Mouse (Mus musculus) kidney, postnatal 14 days (tissue): ENCODE measurements at regions not wholly inside any gene's neighbourhood (a gene's known extent, or its start where the extent isn't known, plus 50 kb on each side); places are given as distances from the start of the nearest gene placed in this dataset.
"Not testable (repeated sequence)": the region's sequence is repeated elsewhere in the genome, so short reads cannot be mapped to it uniquely, and the experiment has no call there.

Experiments
- DNase-seq: peaks from one replicate; pipeline ENCODE4 v3.0.0; 2022; ENCODE audit warnings: mixed read lengths

DNA sequence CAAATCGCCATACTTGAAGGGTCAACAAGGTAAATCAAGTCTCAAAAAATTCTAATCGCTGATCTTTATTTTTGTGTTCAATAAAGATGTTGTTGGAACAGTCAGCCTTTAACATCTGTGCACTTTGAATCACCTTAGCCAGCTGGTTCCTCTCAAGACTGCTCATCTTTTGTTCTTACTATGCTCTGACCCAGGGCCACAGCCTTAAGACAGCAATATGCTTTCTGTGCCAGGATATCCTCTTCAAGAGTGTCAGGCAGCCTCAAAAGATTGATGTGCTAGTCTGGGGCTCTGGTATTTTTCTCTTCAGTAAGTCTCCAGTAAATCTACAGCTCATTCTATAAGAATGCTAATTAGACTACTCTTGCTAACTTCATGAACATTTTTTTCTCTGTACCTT is 199.9 kb downstream of the Dph6 start:
- DNase-seq = peak; percentile 20

DNA sequence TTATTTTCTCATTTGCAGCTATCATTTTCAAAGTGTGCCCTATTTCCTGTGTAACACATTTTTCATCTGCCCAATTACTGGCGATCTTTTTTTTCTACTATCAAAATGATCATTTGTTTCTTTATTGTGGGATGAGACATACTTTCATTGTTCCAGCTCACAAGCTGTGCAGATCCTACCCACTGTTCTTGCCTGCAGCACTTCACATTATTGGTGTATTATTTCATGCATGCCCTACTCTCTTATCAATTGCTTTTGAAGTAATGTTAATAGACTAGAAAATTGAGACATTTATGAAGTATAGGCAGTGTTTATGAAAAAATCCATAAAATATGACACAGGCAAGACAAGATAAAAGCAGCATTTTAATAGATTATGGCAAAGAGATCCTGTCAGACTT is 204.6 kb downstream of the Dph6 start:
- DNase-seq = no peak

DNA sequence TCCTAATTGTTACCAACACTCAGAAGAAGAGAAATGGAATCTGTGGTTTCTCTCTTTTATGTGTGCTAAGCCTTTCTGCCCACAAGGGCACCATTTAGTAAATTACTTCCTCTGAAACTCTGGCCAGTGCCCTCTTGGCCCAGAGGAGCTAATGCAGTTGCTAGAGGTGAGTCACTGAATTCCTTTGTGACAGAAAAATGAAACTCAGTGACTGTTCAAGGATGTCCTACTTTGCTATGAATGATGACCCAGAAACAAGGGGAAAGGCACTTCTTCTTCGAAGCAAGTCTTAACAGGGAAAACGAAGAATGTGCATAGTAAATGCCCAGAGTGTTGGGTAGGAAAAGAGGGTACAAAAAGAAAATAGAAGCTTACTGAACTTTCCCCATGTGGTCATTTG is 211.0 kb downstream of the Dph6 start:
- peak; percentile 19 for DNase-seq

DNA sequence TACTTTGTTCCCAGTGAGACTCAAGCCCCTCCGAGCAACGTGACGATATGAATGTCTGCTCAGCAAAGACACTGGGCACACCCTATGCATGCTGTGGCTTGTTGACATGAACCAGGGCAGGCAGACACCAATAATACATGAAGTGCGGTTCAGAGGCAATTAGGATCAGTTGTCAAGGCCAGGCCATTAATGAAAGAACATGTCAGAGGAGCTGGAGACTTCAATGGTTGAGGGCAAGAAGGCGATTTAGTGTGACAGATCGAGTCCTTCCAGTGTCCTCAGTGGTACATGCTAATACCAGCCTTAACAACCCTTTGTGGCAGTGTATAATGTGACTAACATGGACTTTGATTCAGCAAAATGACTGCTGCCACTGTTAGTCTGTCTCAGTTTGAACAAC is 213.8 kb downstream of the Dph6 start:
- DNase-seq = no peak

DNA sequence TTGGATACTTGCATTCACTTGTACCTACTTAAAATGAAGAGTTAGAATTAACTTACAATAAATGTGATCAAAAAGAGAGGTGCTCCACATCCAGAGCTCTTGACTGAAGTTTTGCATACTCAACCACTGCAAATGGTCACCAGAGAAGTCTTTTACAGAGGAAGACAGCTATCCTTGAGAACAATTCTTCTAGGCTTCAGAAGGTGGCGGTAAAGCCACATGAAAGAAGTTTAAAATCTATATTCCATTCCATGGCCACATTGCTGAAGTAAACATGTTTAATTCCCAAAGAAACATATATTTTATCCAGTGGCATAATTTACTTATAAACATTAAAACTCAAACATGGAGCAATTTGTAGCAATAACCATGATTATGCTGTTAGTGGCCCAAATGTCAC is 215.1 kb downstream of the Dph6 start:
- peak; percentile 18 for DNase-seq

DNA sequence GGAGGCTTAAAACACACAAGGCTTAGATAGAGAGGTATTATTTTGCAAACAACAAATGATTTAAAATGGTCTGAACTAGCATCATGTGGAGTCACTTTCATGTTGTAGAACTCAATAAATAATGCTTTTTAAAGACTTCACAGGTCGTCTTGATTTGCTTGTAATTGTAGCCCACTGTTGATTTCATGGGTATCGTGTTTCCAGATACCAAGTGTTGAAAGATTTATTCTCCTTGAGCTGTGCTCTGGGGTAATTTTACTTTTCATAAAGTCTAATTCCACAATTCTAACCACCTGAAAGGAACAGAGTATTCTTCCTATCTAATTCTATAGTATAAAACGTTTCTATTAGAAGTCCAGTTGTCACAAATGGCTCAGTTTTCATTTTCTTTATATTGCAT is 216.7 kb downstream of the Dph6 start:
- DNase-seq = no peak

DNA sequence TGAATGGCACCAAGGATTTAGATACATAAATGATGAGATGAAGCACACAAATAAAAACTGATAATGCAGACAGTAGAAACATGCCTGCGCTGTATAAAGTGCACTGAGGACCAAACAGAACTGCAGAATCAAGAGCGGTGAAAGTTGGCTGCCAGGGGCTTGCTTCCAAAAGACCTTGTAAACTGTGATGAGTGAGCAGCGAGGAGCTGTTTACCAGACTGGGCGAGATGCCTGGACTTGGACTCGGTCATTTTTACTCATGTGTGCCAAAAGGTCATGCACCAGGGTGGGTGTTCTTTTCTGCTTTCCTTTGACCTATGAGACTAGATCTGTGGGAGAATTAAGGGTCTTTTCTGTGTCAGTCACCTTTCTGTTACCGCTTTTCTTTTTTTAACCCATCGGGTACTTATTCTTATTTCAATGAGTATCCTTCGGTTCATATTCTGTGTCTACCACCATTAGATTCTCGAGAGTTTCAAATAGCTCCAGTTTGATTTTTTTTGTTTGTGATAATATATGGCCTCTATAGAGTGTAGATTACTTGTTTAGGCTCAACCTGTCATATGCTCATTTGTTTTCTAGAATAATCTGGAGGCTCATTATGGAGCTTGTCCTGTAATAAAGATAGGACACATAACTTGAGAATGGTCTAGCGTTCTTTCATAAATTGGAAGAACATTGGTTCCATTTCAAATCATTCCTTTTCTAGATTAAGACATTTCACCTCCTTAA is 226.3 kb upstream of the Zfp770 start:
- DNase-seq = peak; percentile 10

DNA sequence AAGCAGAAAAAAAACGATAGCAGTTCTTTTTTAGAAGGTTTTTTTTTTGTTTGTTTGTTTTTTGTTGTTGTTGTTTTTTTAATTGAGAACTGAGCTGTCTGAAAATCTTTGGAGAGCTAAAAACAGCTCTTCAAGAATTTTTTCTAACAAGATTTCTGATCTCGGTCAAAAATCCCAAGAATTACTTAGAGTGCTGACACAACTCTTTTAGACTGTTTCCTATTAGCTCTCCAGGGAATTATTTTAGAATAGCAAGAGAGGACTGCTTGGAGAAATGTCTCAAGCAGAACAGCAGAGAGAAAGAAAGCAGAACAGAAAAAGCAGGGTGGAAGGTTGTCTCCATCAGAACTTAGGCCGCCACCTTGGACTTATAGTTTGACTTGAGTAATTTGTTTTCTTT is 218.1 kb upstream of the Zfp770 start:
- peak; percentile 2 for DNase-seq

DNA sequence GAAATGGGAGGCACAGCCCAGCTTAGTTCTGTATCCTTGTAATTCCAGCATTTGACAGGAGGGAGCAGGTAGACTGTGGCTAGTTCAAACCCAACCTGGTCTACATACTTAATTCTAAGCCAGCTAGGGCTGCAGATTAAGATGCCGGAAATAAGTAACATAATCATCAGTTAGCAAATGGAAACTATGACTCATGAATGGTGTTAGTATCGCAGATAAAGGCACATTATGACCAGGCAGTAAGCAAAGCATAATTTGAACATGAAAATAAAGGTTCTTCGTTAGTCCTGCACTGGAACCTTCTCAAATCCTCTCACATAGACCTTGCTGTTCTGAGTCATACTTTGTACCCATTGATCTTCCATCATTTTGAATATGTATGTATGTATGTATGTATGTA is 211.7 kb upstream of the Zfp770 start:
- no peak for DNase-seq

DNA sequence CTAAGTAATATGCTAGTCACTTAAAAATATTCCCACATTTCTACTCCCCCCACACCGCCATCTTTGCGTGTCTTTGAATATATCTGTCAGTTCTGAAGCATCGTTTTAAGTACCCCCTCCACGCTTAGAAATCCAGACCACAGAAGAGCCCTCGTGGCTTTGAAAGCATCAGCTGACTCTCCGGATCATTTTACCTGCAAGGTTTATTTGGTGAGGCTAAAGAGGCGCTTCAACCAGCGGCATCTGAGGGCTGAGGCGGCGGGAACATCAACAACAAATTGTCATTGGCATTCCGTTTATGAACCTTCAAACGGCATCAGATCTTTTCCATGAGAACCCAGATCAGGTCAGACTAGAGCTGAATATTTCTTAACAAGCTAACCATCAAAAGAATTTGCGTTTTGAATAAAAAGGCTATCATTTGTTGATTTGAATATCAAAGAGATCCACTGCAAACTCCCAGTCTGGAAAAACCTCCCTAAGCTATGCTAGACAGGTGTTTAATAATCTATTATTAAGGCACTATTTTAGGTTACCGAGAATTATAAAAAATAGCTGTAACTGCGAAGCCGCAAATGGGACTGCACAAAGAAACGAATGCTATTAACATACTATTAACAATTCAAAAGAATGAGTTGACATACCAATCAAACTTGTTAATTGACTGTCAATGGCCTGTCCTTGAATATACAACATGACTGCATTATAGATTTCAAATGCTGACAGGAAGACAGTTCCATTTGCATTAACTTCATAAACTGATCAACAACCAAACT is 210.9 kb upstream of the Zfp770 start:
- DNase-seq = no peak

DNA sequence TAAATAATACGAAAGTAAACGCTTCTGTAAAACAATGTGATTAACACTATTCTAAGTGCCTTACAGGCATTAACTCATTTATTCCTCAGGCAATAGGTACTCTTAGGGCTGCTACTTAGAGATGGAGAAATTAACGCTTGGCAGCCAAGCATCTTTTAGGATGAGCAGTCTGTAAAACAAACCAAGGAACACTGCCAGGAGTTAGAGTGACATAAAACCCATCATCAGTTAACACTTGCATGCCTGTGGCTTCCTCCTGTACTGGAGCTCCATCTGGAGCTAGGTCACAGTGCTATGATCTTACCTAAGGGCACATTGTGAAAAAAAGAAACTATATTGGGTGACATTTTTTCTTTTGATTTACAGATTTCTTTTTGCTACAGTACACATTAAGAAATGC is 209.4 kb upstream of the Zfp770 start:
- no peak for DNase-seq

DNA sequence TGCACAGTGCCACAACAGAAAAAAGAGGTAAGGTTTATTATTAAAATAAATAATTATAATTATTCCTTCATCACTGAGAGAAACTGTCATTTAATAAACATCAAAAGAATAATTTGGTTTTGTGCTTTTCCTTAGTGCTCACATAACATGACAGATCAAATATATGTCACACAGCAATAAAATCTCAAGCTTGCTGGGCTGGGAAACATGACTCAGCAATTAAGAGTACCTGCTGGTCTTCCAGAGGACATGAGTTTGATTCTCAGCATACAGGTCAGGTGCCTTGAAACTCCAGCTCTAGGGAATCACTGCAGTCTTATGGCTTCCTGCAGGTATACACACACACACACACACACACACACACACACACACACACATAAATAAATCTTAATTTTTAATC is 208.3 kb upstream of the Zfp770 start:
- DNase-seq = no peak

DNA sequence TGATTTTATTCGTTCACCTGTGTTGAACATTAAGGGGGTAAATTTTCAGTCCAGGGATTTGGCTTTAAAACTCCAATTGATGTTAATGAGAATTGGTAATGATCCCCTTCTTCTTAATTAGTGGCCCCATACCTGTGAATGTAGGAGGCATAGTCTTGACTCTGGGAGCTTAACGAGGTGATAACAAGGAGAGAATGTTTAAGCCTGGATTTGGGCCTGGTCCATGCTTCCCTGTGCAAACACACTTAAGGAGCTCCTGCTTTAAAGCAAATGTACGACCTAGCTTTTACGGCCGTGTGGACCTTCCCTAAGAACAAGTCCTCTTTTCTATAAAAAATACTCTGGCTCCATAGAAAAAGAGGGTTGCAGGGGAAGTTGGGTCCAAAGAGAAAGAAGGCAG is 206.1 kb upstream of the Zfp770 start:
- no peak for DNase-seq

DNA sequence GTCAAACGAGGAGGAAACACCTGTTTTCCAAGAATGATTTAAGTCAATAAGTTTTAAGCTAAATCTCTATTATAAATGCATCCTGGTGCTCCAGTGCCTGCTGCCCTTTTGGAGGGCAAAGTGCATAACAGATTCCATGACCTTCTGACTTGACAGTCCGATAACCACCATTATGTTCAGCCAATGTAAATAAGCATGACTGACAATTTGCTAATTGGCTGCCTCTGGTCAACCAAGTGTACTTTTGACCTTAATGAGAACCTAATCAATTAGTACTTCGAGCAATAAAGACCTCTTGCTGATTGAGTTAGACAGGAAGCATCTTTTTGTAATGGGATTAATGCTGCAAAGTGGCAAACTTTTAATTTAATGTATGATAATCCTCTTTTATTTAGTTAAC is 183.3 kb upstream of the Zfp770 start:
- DNase-seq = no peak

DNA sequence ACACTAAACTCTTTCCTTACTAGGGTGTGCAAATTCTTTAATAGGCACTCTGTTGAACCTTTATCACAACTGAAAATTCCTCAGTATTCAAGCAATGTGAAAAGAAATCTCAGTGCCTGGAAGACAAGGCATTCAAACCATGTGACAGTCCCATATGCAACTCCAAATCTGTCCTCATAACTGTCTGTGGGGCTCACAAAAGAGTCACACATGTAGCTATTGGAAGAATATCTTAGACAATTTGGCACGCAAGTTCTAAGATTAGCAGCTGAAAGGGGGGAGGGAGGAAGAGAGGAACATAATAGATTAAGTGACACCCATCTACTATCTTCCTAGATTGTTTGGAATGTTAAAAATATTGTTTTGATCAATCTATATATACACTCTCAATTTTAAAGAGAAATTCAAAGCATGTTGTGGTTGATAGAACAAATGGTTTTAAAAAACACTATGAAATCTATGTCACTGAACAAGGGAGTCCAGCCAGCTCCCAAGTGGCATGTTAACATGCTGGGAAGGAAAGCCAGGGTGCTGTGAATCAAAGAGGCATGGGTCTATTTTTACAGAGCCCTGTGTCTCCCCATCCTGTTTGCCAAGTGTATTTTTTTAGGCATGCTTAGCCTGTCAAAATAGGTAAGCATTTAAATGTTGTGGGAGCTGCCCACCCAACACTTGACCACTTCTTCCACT is 177.7 kb upstream of the Zfp770 start:
- no peak for DNase-seq

DNA sequence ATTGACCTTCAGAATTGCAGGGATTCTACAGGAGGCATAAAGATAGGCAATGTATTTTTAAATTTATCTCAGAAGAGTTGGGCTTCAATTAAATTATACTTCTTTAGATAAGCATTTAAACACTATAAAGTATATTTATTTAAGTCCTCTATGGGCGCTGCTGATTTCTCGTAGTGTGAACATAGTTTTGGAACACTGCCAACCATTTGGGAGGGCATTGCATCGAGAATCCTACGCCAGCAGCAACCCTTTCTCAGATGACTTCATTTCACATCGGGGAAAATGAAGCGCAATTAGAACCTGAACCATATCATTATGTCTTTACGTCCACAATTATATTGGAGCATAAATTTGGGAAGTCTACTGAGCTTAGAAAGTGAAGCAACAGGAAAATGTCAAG is 172.2 kb upstream of the Zfp770 start:
- DNase-seq = no peak

DNA sequence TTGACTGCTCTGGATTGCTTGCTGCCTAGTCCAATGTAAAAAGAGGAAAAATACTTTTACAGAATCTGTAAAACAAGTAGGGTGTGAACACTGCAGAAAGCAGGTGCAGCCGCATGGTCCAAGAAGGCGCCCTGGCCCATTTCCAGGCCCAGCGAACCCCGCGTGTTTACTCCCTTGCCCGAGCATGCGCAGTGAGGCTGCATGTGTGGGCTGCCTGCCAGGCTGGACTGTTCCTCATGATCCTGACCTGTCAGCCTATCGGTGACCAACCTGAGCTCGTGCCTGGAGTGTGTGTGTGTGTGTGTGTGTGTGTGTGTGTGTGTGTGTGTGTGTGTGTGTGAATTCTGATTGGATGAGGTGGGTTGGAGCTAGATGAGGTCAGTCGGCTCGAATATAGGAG is 152.6 kb upstream of the Zfp770 start:
- DNase-seq = not testable (repeated sequence)

DNA sequence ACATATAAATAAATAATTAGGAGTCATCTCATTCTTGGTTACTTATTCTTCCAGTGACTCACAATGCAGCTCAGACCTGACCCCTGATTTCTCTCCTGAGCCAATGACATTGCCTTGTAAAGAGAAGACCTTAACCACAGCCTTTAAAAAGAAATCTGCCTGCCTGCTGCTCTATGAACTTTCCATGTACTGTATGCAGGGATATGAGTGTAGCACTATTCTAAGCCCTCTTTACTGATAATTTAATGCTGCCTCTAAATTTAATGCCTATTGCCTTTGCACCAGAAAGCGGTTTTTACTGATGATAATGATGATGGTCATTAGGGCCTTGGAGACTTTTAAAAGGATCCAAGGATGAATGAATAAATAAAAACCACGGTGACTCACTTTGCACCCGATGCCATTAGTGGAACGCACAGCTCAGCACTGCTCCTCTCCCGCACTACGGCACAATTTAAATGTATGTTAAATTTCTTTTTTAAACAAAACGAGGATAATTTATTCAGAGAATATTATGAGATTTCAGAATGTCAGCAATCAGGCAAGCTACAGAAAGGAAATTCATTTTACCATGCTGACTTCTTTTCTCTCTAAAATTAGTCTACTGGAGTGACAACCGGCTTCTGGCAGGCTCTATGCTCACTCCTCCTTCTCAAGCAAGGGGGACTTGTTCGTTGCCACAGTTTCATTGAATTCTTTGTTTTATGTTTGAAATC is 139.5 kb upstream of the Zfp770 start:
- DNase-seq = no peak

DNA sequence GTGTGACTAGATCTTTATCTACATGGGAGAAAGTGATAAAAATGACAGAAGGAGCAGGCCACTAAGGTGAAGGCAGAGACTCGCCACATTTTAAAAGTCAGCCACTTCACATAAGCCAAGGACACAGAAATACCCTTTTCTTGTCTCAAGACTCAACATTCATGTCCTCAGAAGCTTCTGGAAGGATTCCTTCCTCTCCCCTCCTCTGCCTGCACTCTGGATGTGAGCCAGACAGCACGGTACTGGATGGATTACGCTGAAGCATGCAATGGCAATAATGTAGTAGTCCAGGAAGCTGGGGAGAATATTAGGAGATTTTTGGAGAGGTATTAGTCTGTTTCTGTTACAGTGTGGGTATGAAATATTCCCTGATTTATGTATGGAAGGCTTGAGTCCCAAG is 100.5 kb upstream of the Zfp770 start:
- DNase-seq = peak; percentile 14

DNA sequence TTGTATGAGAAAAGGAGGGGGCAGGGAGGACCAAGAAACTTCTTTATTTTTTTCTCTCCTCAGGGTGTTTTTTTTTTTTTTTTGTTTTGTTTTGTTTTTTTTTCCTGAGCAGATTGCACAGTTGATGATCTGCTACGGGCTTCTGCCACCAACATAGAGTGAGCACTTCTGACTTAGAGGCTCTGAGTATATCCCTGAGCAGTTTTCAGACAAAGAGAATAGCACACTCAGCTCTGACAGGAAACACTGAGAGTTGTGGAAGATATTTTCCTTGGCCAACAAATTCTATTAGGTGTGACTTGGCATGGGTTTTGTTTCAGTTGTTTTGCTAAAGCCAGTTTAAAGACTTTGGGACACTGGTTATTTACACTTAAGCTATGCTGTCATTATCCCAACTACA is 93.8 kb upstream of the Zfp770 start:
- no peak for DNase-seq

DNA sequence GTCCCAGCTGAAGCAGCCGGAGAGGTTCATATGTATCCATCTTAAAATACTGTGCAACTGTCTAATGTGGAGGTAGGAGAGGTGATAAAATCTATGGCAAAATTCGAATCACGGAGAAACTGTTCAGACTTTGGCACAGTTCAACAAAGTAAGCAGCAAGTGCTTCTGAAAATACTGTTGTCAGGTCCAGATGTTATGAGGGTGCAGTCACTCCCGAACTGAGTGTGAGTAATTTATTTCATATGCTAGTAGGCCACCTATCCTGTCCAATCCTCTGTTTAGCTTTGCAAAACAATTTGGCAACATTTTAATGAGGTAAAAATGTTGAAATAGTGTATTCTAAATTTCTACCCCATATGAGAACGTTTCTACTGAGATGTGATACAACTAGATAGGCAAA is 90.1 kb upstream of the Zfp770 start:
- DNase-seq = no peak

DNA sequence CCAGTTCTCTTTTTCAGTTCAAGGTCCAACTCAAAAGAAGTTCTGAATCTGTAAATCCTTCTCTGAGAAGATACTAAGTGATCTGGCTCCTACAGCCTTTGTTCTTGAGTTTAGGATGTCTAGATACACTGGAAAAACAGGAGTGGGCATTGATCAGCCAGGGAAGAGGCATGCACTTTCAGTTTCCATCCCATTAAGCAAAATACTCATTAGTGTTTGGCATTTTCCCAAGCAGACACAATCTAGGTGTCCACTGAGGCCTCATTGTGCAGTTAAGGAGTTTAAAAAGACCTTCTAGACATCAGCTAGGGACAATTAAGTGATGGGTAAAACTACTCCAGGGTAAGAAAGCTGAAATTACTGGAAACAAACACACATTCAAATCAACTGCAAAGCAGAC is 74.3 kb upstream of the Zfp770 start:
- DNase-seq = no peak

DNA sequence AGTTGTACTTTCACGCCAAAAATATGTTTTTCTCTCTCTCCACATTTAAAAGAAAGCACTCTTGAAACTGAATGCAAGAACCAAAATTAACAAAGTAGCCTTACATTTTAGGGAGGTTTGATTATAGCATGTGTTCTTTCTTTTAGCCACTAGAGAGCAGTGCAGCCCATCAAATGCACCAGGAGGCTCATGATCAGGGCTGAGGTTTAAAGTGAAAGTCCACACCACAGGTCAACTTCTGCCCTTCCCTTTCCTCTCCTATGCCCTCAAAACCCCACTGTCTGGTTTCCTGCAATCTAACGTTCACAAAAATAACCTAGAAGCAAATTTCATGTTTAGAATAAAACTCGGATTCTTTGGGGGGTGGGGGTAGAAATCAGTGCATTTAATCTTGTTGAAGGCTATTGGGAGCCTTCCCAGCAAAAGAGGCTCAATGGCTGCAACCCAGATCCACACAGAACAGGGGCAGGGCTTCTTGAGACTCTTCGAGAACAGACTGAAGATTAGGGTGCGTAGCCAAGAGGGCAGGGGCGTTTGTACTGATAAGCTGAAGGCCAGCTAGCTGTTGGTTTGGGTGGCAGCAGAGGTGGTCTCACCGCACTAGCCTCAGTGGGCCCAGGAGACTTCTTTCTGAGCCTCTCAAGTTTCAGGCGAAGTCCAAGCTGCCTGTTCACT is 59.3 kb upstream of the Zfp770 start:
- DNase-seq = peak; percentile 69
